Mouse (Mus musculus) brain, embryonic 14.5 days (tissue): Measurements from ENCODE around the gene Cacna1d.

Experiments used
- CTCF ChIP-seq: fragments of 200-500 bp; IDR thresholded peaks from 2 replicates; pipeline ENCODE4 v1.5.1; 2012; ENCODE audit warnings: inconsistent platforms, mild to moderate bottlenecking, moderate library complexity, borderline replicate concordance; ENCODE audit not compliant: insufficient read depth, insufficient read length; ENCODE audit errors: extremely low read depth
- POLR2A ChIP-seq: fragments of 200-500 bp; IDR thresholded peaks from 2 replicates; pipeline ENCODE4 v1.6.1; 2012; ENCODE audit warnings: mild to moderate bottlenecking, inconsistent platforms, borderline replicate concordance; ENCODE audit not compliant: poor library complexity, insufficient read depth, insufficient read length, severe bottlenecking; ENCODE audit errors: extremely low read depth

- TF ChIP-seq POLR2A (no peak), CTCF (no peak)
Observed at GRCm38 (mm10) chr14:30331856-30332255, 159.4 kb downstream of the Cacna1d start.
